Mouse (Mus musculus): ENCODE data around the gene Ubald1. TPM values are rescaled to one million over a fixed set of nuclear protein-coding genes. Genes with fewer than 3 reads are reported as not detected.

Gene Ubald1
- total and polyA plus RNA-seq, 3 experiments: 2.8 to 25.6 TPM; not detected in 1

DNA sequence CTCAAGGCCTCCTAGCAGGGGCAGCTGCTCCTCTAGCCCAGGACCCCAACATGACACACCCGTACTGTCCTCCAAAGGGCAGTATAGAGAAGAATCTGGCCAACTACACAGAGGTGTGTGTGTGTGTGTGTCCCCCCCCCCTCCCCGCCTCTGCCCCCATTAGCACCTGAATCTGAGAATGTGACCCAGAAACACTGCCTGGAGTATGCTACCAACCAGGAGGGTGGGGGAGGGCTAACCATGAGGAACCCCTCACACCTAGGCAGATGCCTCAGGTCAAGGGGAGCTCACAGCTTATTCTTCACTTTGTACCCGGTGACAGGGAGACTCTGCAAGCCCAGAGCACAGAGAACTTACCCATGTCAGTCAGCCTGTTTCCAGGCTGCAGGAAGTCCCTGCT lies 2.4 kb downstream of the Ubald1 start:
- Histone ChIP-seq H3K9ac (ENCODE audit: control insufficient read depth, low read depth, low read length, poor library complexity, severe bottlenecking) (no peak overlapping the region), H3K27ac (ENCODE audit: control insufficient read depth, low read depth, low read length) (no peak overlapping the region), H3K4me1 (ENCODE audit: control insufficient read depth in 1 of 2, insufficient read depth in 2 of 2, low read length in 2 of 2) (peaks cover 2 to 34% of the 10 kb centered on the region in 2 experiments), H3K36me3 (ENCODE audit: control insufficient read depth in 1 of 2, insufficient read depth in 2 of 2, low read length in 2 of 2) (peaks cover 0 to 13% of the 10 kb centered on the region in 2 experiments; a peak in 2 of 4 replicates), H3K79me2 (ENCODE audit: control insufficient read depth, insufficient read depth, low read length, poor library complexity) (peaks cover 19% of the 10 kb centered on the region), H3K27me3 (ENCODE audit: control insufficient read depth in 1 of 2, insufficient read depth in 2 of 2, low read length in 2 of 2) (no peaks in the 10 kb centered on the region), H3K9me3 (replicated peaks; ENCODE audit: insufficient read depth, low read length) (no peaks in the 10 kb centered on the region), H3K4me3 (ENCODE audit: control insufficient read depth in 1 of 2, insufficient read depth in 1 of 2, low read depth in 2 of 2, low read length in 2 of 2) (no peak overlapping the region)
- DNase-seq (ENCODE audit: low read depth, low spot score): no peak
- TF ChIP-seq CHD1 (IDR thresholded peaks at IDR 0.05; ENCODE audit: low read depth, low read length) (no peak), MAX (IDR thresholded peaks at IDR 0.05; ENCODE audit: low read length) (no peak)

DNA sequence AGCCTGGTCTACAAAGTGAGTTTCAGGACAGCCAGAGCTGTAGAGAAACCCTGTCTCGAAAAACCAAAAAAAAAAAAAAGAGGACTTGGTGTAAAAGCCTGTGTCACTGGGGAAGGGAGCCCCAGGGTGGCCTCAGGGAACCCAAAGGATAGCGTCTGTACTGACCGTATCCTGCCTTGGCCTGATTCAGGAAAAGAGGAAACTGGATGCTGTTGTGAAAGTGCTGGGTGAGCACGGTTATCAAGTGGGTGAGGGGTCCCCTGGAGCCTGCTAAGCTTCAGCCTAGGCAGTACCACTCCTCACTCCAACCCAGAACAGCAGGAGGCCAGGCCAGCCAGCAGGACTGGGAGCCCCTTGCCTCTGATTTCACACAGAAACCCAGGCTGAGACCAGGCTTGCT lies 2.9 kb downstream of the Ubald1 start:
- Histone ChIP-seq H3K27ac (ENCODE audit: control insufficient read depth, low read depth, low read length) (no peak overlapping the region), H3K4me1 (ENCODE audit: control insufficient read depth in 1 of 2, insufficient read depth in 2 of 2, low read length in 2 of 2) (peaks cover 2 to 37% of the 10 kb centered on the region in 2 experiments), H3K27me3 (ENCODE audit: control insufficient read depth in 1 of 2, insufficient read depth in 2 of 2, low read length in 2 of 2) (no peaks in the 10 kb centered on the region), H3K4me3 (ENCODE audit: control insufficient read depth in 1 of 2, insufficient read depth in 1 of 2, low read depth in 2 of 2, low read length in 2 of 2) (no peak overlapping the region), H3K36me3 (ENCODE audit: control insufficient read depth in 1 of 2, insufficient read depth in 2 of 2, low read length in 2 of 2) (peaks cover 0 to 15% of the 10 kb centered on the region in 2 experiments; a peak in 2 of 4 replicates), H3K79me2 (ENCODE audit: control insufficient read depth, insufficient read depth, low read length, poor library complexity) (peaks cover 19% of the 10 kb centered on the region), H3K9ac (ENCODE audit: control insufficient read depth, low read depth, low read length, poor library complexity, severe bottlenecking) (no peak overlapping the region; the same call in 1 of the 2 replicates), H3K9me3 (replicated peaks; ENCODE audit: insufficient read depth, low read length) (no peaks in the 10 kb centered on the region)
- DNase-seq (ENCODE audit: low read depth, low spot score): no peak
- TF ChIP-seq ZMIZ1 (IDR thresholded peaks at IDR 0.05; ENCODE audit: low read depth, low read length) (no peak), RAD21 (IDR thresholded peaks at IDR 0.05; ENCODE audit: low read depth, low read length) (no peak), ELF1 (IDR thresholded peaks at IDR 0.05; ENCODE audit: low read depth, low read length) (no peak), MAX (IDR thresholded peaks at IDR 0.05; ENCODE audit: low read length) (no peak)

DNA sequence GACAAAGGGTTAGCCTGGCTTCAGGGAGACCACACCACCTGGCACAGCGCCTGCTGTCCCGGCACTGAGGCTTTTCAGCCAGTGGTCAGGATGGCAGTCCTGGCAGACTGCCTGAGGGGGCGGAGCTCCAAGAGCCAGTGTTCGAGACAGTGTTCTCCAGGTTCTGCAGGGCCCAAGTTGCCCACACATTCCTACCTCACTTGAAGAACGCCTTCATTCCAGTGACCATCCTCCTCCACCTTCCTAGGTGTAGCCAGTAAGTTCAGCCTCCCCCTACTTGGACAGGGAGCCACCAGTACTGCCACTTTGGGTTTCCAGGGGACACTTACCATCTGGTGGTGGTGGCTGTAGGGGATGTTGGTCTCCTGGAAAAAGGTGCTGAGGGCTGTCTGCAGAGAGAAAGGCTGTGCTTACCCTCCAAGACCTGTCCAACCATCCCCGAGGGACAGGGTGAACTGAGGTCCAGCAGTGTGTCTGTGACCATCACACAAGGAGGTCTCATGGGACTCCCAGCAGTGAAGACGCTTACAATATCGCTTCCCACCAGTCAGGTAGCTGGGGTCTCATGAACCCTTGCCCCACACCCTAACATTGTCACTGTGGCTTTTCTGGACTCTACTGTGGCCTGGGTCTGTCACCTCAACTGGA lies 4.0 kb downstream of the Ubald1 start:
- peaks cover 0 to 15% of the 10 kb centered on the region in 2 experiments; a peak in 2 of 4 replicates for H3K36me3 ChIP-seq (ENCODE audit: control insufficient read depth in 1 of 2, insufficient read depth in 2 of 2, low read length in 2 of 2)
- no peak overlapping the region for H3K27ac ChIP-seq (ENCODE audit: control insufficient read depth, low read depth, low read length)
- H3K9me3 ChIP-seq (replicated peaks; ENCODE audit: insufficient read depth, low read length): no peaks in the 10 kb centered on the region
- peaks cover 2 to 29% of the 10 kb centered on the region in 2 experiments for H3K4me1 ChIP-seq (ENCODE audit: control insufficient read depth in 1 of 2, insufficient read depth in 2 of 2, low read length in 2 of 2)
- peaks cover 19% of the 10 kb centered on the region for H3K79me2 ChIP-seq (ENCODE audit: control insufficient read depth, insufficient read depth, low read length, poor library complexity)
- no peak for DNase-seq (ENCODE audit: low read depth, low spot score)
- H3K9ac ChIP-seq (ENCODE audit: control insufficient read depth, low read depth, low read length, poor library complexity, severe bottlenecking): no peak overlapping the region
- TF ChIP-seq POLR2AphosphoS5 (IDR thresholded peaks at IDR 0.05; ENCODE audit: borderline replicate concordance, low read depth, low read length): no peak
- TF ChIP-seq BHLHE40 (IDR thresholded peaks at IDR 0.05; ENCODE audit: borderline replicate concordance, low read depth, low read length): no peak
- no peak for TF ChIP-seq MXI1 (IDR thresholded peaks at IDR 0.05; ENCODE audit: low read depth, low read length)
- TF ChIP-seq ELF1 (IDR thresholded peaks at IDR 0.05; ENCODE audit: low read depth, low read length): no peak
- TF ChIP-seq ZNF384 (IDR thresholded peaks at IDR 0.05; ENCODE audit: low read depth, low read length): no peak
- TF ChIP-seq MYB (IDR thresholded peaks at IDR 0.05; ENCODE audit: low read depth, low read length): no peak
- no peaks in the 10 kb centered on the region for H3K27me3 ChIP-seq (ENCODE audit: control insufficient read depth in 1 of 2, insufficient read depth in 2 of 2, low read length in 2 of 2)
- H3K4me3 ChIP-seq (ENCODE audit: control insufficient read depth in 1 of 2, insufficient read depth in 1 of 2, low read depth in 2 of 2, low read length in 2 of 2): no peak overlapping the region
